Mouse (Mus musculus): ENCODE measurements at regions not wholly inside any gene's neighbourhood (a gene's known extent, or its start where the extent isn't known, plus 50 kb on each side); places are given as distances from the start of the nearest gene placed in this dataset.

GRCm38 (mm10) chr12:106282491-106283106, 272.6 kb downstream of the Vrk1 start:
- H3K27ac ChIP-seq (replicated peaks), result no peak overlapping the region
- WGBS, result 70% methylated on average over 16 of the region's 16 CpGs
- H3K36me3 ChIP-seq, result no peaks in the 10 kb centered on the region
- ATAC-seq (ENCODE audit: low FRiP score, low read depth), result no peak
- H3K4me1 ChIP-seq, result no peaks in the 10 kb centered on the region
- H3K9ac ChIP-seq (replicated peaks), result no peak overlapping the region
- no peaks in the 10 kb centered on the region for H3K27me3 ChIP-seq
- H3K4me2 ChIP-seq (replicated peaks), result no peak overlapping the region
- no peaks in the 10 kb centered on the region for H3K9me3 ChIP-seq
- no peak overlapping the region for H3K4me3 ChIP-seq

- 91% methylated on average over 8 of the region's 8 CpGs for WGBS
Observed at GRCm38 (mm10) chr12:106284814-106285213, 274.8 kb downstream of the Vrk1 start.

GRCm38 (mm10) chr12:106288791-106289515, 278.9 kb downstream of the Vrk1 start:
- Histone ChIP-seq H3K27me3 (0 out of 2 replicates have a peak, but pooled peaks cover 4% of the 10 kb centered on the region), H3K36me3 (no peaks in the 10 kb centered on the region)
- WGBS, result 85% methylated on average over 23 of the region's 23 CpGs

More at GRCm38 (mm10) chr12:106284814-106285213, 274.8 kb downstream of the Vrk1 start:
- H3K4me1 ChIP-seq, result no peaks in the 10 kb centered on the region
- no peak overlapping the region for H3K4me2 ChIP-seq (replicated peaks)
- no peak overlapping the region for H3K27ac ChIP-seq (replicated peaks)
- no peak overlapping the region for H3K9ac ChIP-seq (replicated peaks)
- no peaks in the 10 kb centered on the region for H3K9me3 ChIP-seq
- H3K4me3 ChIP-seq, result no peak overlapping the region
- H3K36me3 ChIP-seq, result no peaks in the 10 kb centered on the region
- no peak for ATAC-seq (ENCODE audit: low FRiP score, low read depth)
- H3K27me3 ChIP-seq, result no peaks in the 10 kb centered on the region

GRCm38 (mm10) chr12:106291476-106292046, 281.5 kb downstream of the Vrk1 start:
- Histone ChIP-seq H3K27me3 (0 out of 2 replicates have a peak, but pooled peaks cover 4% of the 10 kb centered on the region), H3K4me2 (replicated peaks) (no peak overlapping the region), H3K9ac (replicated peaks) (no peak overlapping the region), H3K4me1 (no peaks in the 10 kb centered on the region), H3K9me3 (no peaks in the 10 kb centered on the region), H3K36me3 (no peaks in the 10 kb centered on the region), H3K4me3 (no peak overlapping the region), H3K27ac (replicated peaks) (no peak overlapping the region)
- WGBS, result 73% methylated on average over 15 of the region's 15 CpGs
- ATAC-seq (ENCODE audit: low FRiP score, low read depth), result no peak

More at GRCm38 (mm10) chr12:106288791-106289515, 278.9 kb downstream of the Vrk1 start:
- Histone ChIP-seq H3K4me3 (no peak overlapping the region), H3K4me2 (replicated peaks) (no peak overlapping the region), H3K9ac (replicated peaks) (no peak overlapping the region), H3K9me3 (no peaks in the 10 kb centered on the region), H3K4me1 (no peaks in the 10 kb centered on the region), H3K27ac (replicated peaks) (no peak overlapping the region)
- no peak for ATAC-seq (ENCODE audit: low FRiP score, low read depth)

- no peak overlapping the region for H3K27ac ChIP-seq (replicated peaks)
- no peak overlapping the region for H3K9ac ChIP-seq (replicated peaks)
- WGBS, result 77% methylated on average over 5 of the region's 5 CpGs
- no peaks in the 10 kb centered on the region for H3K4me1 ChIP-seq
- 0 out of 2 replicates have a peak, but pooled peaks cover 4% of the 10 kb centered on the region for H3K27me3 ChIP-seq
- H3K4me2 ChIP-seq (replicated peaks), result no peak overlapping the region
- H3K4me3 ChIP-seq, result no peak overlapping the region
- no peak for ATAC-seq (ENCODE audit: low FRiP score, low read depth)
- no peaks in the 10 kb centered on the region for H3K36me3 ChIP-seq
- H3K9me3 ChIP-seq, result no peaks in the 10 kb centered on the region
Observed at GRCm38 (mm10) chr12:106293117-106293516, 283.1 kb downstream of the Vrk1 start.

GRCm38 (mm10) chr12:106295596-106295995, 285.6 kb downstream of the Vrk1 start:
- no peak overlapping the region for H3K4me3 ChIP-seq
- no peaks in the 10 kb centered on the region for H3K36me3 ChIP-seq
- H3K27ac ChIP-seq (replicated peaks), result no peak overlapping the region
- H3K9ac ChIP-seq (replicated peaks), result no peak overlapping the region
- H3K27me3 ChIP-seq, result 0 out of 2 replicates have a peak, but pooled peaks cover under 1% of the 10 kb centered on the region
- no peak overlapping the region for H3K4me2 ChIP-seq (replicated peaks)
- no peak for ATAC-seq (ENCODE audit: low FRiP score, low read depth)
- no peaks in the 10 kb centered on the region for H3K9me3 ChIP-seq
- no peaks in the 10 kb centered on the region for H3K4me1 ChIP-seq
- 83% methylated on average over 7 of the region's 7 CpGs for WGBS

GRCm38 (mm10) chr12:106302617-106303016, 292.6 kb downstream of the Vrk1 start:
- no peaks in the 10 kb centered on the region for H3K27me3 ChIP-seq
- no peak overlapping the region for H3K4me3 ChIP-seq
- WGBS, result 75% methylated on average over 8 of the region's 8 CpGs
- no peak for ATAC-seq (ENCODE audit: low FRiP score, low read depth)
- H3K27ac ChIP-seq (replicated peaks), result no peak overlapping the region
- no peaks in the 10 kb centered on the region for H3K9me3 ChIP-seq
- no peaks in the 10 kb centered on the region for H3K36me3 ChIP-seq
- H3K4me1 ChIP-seq, result no peaks in the 10 kb centered on the region; the same call in 1 of the 2 replicates
- H3K4me2 ChIP-seq (replicated peaks), result no peak overlapping the region
- H3K9ac ChIP-seq (replicated peaks), result no peak overlapping the region

GRCm38 (mm10) chr12:106308291-106308955, 298.4 kb downstream of the Vrk1 start:
- Histone ChIP-seq H3K27me3 (peaks cover 22% of the 10 kb centered on the region), H3K4me3 (no peak overlapping the region), H3K4me1 (peaks cover 22% of the 10 kb centered on the region), H3K9ac (replicated peaks) (no peak overlapping the region), H3K27ac (replicated peaks) (no peak overlapping the region), H3K36me3 (no peaks in the 10 kb centered on the region), H3K9me3 (no peaks in the 10 kb centered on the region), H3K4me2 (replicated peaks) (no peak overlapping the region)
- WGBS, result 83% methylated on average over 12 of the region's 12 CpGs
- ATAC-seq (ENCODE audit: low FRiP score, low read depth), result no peak

GRCm38 (mm10) chr12:106308956-106309610, 299.1 kb downstream of the Vrk1 start:
- Histone ChIP-seq H3K4me2 (replicated peaks) (no peak overlapping the region), H3K9ac (replicated peaks) (no peak overlapping the region), H3K27me3 (peaks cover 22% of the 10 kb centered on the region), H3K4me1 (peaks cover 22% of the 10 kb centered on the region), H3K36me3 (no peaks in the 10 kb centered on the region), H3K4me3 (no peak overlapping the region), H3K27ac (replicated peaks) (no peak overlapping the region), H3K9me3 (no peaks in the 10 kb centered on the region)
- WGBS, result 74% methylated on average over 25 of the region's 25 CpGs
- ATAC-seq (ENCODE audit: low FRiP score, low read depth), result no peak

- peak overlapping the region; percentile 79 for H3K4me2 ChIP-seq (replicated peaks)
- peak overlapping the region; percentile 41 for H3K4me3 ChIP-seq
- peaks cover 22% of the 10 kb centered on the region for H3K27me3 ChIP-seq
- no peak overlapping the region for H3K27ac ChIP-seq (replicated peaks)
- no peaks in the 10 kb centered on the region for H3K9me3 ChIP-seq
- H3K36me3 ChIP-seq, result no peaks in the 10 kb centered on the region
- 32% methylated on average over 6 of the region's 6 CpGs for WGBS
- no peak overlapping the region for H3K9ac ChIP-seq (replicated peaks)
- no peak for ATAC-seq (ENCODE audit: low FRiP score, low read depth)
- H3K4me1 ChIP-seq, result peaks cover 25% of the 10 kb centered on the region
Observed at GRCm38 (mm10) chr12:106310171-106310570, 300.1 kb downstream of the Vrk1 start.

GRCm38 (mm10) chr12:106310585-106311319, 300.7 kb downstream of the Vrk1 start:
- WGBS, result under 1% methylated on average over 34 of the region's 34 CpGs
- no peaks in the 10 kb centered on the region for H3K36me3 ChIP-seq
- H3K27me3 ChIP-seq, result peaks cover 22% of the 10 kb centered on the region
- H3K9me3 ChIP-seq, result no peaks in the 10 kb centered on the region
- peak overlapping the region; percentile 55 for H3K9ac ChIP-seq (replicated peaks)
- H3K4me2 ChIP-seq (replicated peaks), result peak overlapping the region; percentile 79
- H3K27ac ChIP-seq (replicated peaks), result no peak overlapping the region
- peak overlapping the region; percentile 41 for H3K4me3 ChIP-seq
- H3K4me1 ChIP-seq, result peaks cover 29% of the 10 kb centered on the region
- ATAC-seq (ENCODE audit: low FRiP score, low read depth), result 0 out of 2 replicates have a peak, but pooled peaks have one; percentile 52

All from midbrain, embryonic 12.5 days (tissue).